Mouse (Mus musculus): ENCODE measurements around the gene Resp18.

DNA sequence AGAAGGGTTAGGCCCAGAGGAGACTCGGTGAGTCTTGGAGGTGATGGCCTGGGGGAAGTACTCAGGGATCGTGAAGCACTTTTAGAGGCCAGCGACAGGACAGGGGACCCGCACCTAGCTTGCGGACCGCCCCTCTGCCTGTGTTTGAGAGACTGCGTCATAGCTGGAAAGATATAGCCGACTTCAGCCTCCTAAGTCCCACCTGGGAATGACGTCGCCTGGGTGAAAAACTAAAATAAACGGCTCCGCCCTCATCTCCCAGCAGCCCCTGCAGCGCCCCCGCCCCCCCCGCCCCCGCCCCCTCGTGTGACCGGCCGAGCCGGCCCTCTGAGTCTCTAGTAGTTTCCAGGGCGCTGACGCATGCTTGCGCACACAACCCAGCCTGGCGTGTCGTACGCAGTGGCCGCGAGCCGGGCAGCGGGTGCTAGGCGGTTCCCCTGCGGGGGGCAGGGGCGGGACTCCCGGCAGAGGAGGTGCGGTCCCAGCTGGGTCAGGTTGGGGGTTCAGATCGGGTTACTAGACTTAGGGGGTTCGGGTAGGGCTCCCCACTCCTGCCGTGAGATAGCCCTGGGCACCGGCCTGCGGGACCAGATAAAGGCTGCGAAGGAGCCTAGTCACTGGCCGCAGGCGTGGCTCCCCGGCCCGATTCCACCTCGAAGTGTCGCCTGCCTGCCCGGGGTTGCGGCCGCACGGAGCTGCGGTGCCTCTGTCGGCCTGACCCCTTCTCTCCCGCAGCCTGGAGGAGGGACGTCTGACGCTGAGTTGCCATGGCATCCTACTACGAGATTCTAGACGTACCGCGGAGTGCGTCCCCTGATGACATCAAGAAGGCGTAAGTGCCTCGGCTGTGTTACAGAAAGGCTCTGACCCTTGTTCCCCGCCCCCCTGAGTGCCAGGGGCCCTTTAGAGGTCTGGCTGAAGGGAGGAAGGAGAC, 41.8 kb downstream of the Resp18 start, which contains the start of gene Dnajb2:
- TF ChIP-seq CTCF (IDR thresholded peaks at IDR 0.05; ENCODE audit: control insufficient read depth, insufficient read depth, low read length) (no peak), POLR2A (IDR thresholded peaks at IDR 0.05; ENCODE audit: borderline replicate concordance, control insufficient read depth, low read depth, low read length) (peak; percentile 80)

Measured in bone marrow, adult 2 months (tissue).